Mouse (Mus musculus): ENCODE measurements at regions not wholly inside any gene's neighbourhood (a gene's known extent, or its start where the extent isn't known, plus 50 kb on each side); places are given as distances from the start of the nearest gene placed in this dataset.
"Not testable (repeated sequence)": the region's sequence is repeated elsewhere in the genome, so short reads cannot be mapped to it uniquely, and the experiment has no call there.

DNA sequence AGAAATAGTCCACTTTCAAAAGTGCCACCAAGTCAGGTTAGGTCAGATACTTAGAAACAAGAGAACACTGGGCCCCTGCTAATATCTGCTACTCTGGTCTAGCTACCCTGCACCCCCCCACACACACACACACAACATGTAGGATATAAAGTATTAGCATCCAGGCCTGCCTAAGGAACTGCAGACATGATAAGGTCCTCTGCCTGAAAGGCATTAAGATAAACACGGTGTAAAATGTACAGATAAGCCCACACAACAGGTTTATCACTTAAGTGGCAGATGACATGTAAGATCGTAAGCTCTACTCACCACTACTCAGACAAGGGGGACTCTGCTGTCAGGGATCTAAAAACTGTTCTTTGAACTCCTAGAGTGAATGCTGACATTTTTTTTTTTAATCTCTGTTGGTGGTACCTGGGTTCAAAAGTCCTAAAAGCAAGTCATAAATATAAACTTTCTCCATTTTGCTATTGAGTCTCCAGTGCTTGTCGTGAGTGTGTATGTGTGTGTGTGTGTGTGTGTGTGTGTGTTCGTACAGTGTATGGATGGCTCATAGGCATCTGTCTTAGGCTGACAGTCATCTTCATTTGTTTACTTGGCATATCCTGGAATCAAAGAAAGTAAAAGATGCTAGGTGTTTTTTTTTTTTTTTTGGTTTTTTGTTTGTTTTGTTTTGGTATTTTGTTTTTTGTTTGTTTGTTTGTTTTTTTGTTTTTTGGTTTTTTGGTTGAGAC lies 52.2 kb downstream of the Gm9817 start:
- no peak for DNase-seq (ENCODE audit: low read depth, low spot score)

GRCm38 (mm10) chr13:45140616-45141015 lies 62.1 kb downstream of the Gm9817 start:
- DNase-seq (ENCODE audit: low read depth, low spot score), result no peak

GRCm38 (mm10) chr13:45145129-45145528 lies 66.6 kb downstream of the Gm9817 start:
- no peak for DNase-seq (ENCODE audit: low read depth, low spot score)

DNA sequence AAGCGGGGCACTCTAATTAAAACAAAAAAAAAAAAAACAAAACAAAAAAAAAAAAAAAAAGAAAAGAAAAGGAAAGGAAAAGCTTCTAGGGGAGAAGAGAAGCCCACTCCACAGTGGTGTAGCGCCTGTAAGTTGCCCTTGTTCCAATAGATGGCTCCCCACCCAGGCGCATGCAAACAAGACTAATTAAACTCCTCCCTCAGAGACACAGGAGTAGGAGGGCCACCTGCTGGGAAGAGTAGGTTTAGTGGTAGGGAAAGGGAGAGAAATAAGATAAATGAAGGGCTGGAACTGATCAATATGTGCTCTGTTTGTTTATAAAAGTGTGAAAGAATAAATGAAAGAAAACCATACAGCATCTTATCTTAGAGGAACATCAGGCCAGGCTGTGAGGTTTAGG lies 77.7 kb downstream of the Gm9817 start:
- no peak for DNase-seq (ENCODE audit: low read depth, low spot score)

DNA sequence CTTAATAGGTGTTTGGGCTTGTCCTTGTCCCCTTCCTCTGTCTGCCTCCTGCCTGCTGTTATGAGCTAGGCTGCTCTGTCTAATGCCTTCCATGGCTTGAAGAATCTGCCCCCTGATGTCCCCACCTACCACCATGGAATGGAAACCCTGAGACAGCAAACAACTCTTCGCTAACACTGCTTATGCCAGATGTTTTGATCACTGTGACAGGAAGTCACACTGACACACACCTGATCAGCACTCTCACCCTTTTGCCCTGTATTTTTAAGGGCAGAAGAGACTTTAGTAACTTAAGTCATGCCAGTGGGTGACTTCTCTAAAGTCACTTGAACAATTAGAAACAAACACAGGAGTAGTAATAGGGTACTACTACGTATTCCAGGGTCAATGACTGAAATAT lies 78.5 kb downstream of the Gm9817 start:
- DNase-seq (ENCODE audit: low read depth, low spot score), result no peak

DNA sequence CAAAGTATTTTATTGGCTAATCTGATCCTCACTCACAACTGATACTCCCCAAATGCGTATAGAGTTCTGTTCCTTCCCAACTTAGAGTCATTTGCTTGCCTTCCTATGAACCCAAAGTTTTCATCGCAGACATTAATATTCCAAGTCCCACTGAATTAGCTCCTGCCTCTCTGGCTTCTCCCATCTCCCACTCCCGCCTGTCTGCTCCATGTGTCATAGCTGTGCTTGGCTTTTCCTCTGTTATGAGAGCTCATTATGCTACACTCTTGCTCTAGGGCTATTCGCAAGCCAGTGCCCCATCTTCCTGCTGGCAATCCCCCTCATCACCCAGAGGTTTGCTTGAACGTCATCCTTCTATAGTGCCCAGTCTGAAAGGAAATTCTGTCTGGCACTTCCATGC lies 81.8 kb downstream of the Gm9817 start:
- DNase-seq (ENCODE audit: low read depth, low spot score), result no peak

GRCm38 (mm10) chr13:45164001-45164778 lies 85.7 kb downstream of the Gm9817 start:
- DNase-seq (ENCODE audit: low read depth, low spot score), result peak; percentile 36

- no peak for DNase-seq (ENCODE audit: low read depth, low spot score)
Measured at GRCm38 (mm10) chr13:45165159-45165558, 86.7 kb downstream of the Gm9817 start.

DNA sequence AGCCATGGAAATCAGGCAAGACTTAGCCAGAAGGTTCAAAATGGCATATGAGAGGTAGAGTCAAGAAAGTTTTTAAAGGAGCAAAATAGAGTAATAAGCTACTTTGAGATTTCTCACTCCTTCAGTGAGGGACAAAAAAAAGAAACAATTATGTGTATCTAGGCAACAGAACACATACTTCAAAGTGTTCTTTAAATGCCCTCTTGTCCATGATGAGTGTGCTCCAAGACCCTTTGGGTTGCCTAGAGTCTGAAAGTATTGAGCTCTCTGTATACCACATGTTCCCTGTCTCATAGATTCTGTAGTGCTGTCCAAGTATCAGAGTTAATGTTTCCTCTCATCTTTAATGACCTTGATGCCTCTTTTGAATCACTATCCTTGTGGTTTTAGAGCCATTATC lies 91.2 kb downstream of the Gm9817 start:
- DNase-seq (ENCODE audit: low read depth, low spot score), result no peak

DNA sequence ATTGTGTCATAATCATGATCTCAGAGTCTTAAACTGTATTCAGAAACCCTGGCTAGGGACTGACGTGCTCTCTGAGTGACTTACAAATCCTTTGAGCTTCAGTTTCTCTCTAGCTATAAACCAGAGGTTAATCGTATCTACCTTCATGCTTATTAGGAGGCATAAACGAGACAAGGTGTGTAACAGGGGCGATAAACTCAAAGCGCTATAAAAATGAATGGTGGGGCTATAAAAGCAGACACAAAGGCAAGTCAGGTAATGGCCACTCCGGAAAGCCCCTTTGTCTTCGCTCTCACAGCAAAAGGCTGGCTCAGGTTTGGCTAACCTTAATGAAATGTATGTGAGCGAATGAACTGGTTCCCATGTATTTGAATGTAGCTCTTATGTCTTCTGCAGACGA lies 94.6 kb downstream of the Gm9817 start:
- peak; percentile 54 for DNase-seq (ENCODE audit: low read depth, low spot score)

- not testable (repeated sequence) for DNase-seq (ENCODE audit: low read depth, low spot score)
Measured at GRCm38 (mm10) chr13:45175711-45176205, 97.3 kb downstream of the Gm9817 start.

DNA sequence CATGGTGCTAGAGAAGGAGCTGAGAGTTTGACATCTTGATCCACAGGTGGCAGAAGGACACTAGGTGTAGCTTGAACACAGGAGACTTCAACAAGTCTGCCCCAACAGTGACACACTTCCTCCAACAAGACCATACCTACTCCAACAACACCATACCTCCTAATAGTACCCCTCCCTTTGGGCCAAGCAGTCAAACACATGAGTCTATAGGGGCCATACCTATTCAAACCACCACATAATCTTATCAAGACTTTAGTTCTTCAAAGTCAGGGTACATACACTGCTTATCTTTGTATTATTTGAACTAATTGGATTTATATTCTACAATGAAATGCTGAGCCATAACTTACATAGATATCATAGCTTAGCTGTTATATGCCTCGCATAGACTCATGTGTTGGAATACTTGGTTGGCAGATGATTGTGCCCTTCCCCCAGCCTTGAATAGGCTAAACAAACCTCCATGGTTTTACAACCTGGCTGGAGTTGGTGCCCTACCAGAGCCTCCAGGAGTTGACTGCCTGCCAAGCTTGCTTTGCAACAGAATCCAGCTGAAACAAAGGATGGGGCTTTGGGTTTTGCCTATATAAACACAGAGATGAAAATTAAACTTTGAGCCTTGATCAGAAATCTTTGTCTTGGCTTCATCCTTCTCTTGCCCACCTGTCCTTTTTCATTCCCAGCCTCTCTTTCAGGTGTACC lies 103.2 kb downstream of the Gm9817 start:
- DNase-seq (ENCODE audit: low read depth, low spot score), result no peak

DNA sequence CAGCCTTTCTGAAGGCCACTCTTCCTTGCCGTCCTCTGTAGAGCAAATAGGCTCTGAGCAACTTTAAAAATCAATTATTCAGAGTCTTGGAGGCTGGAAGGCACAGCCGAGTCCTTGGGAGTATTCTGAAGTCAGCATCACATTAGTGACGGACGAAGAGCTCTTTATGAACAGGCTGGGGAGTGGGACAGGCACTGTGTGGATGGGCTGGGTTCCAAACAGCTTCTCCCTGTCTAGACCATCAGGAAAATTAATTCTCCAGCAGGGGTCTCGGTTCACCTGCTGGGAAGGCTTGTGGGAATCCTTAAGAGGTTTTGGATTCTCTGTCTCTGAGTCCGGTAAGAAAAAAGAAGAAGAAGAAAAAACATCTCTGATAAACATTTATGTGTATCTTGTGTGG lies 110.9 kb downstream of the Gm9817 start:
- DNase-seq (ENCODE audit: low read depth, low spot score), result no peak

GRCm38 (mm10) chr13:45190151-45190550 lies 111.7 kb downstream of the Gm9817 start:
- DNase-seq (ENCODE audit: low read depth, low spot score), result no peak

- no peak for DNase-seq (ENCODE audit: low read depth, low spot score)
Measured at GRCm38 (mm10) chr13:45192079-45192478, 113.6 kb downstream of the Gm9817 start.

DNA sequence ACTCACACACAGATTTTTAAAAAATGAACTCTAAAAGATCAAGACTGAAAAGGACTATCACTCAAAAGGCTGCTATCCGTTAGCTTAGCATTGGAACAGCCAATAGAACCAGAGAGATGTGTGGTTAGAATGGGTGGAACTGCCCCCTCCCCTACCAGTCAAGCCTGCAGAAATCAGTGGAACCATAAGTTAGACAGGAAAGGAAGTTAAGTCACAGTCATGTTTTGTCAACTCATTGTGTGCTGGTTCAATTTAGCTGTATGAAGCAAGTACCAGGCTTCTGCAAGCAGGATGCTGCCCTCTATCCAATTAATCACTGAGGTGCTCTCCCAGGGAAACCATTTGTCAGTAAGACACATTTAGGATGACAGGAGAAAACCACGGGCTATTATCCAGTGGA lies 117.1 kb downstream of the Gm9817 start:
- DNase-seq (ENCODE audit: low read depth, low spot score), result no peak

GRCm38 (mm10) chr13:45196363-45196762 lies 117.9 kb downstream of the Gm9817 start:
- no peak for DNase-seq (ENCODE audit: low read depth, low spot score)

GRCm38 (mm10) chr13:45200511-45201120 lies 122.1 kb downstream of the Gm9817 start:
- DNase-seq (ENCODE audit: low read depth, low spot score), result no peak

- no peak for DNase-seq (ENCODE audit: low read depth, low spot score)
Measured at GRCm38 (mm10) chr13:45204856-45205255, 126.4 kb downstream of the Gm9817 start.

DNA sequence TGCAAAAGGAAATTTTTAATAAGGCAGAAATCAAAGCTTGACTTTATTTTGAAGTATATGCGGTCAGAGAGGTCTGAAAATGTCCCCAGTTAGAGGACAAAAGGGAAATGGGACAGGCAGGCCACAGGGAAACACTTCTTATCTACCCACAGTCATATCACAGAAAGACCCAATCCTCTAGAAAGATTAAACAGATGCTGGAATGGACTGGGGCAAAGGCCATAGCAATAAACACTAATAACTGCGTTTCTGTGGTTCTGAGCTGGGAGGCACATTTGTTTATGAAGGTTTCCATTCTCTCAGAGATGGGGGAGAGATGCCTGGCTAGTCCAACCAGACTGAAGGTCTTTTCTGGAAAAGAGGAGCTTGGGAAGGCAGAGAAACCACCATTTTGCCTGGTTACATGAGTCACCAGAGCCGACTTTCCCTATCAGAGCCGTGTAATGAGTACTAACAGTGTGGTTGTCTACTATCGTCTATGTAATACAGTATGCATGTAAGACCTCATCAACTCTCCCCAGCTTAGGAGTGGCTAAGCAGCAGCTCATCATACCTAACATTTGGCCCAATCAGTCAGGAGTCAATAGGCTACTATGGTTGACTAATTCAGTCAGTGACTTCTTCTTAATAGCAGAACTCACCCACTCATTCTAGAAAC lies 130.2 kb downstream of the Gm9817 start:
- no peak for DNase-seq (ENCODE audit: low read depth, low spot score)

GRCm38 (mm10) chr13:45211241-45211640 lies 132.7 kb downstream of the Gm9817 start:
- no peak for DNase-seq (ENCODE audit: low read depth, low spot score)
